Mouse (Mus musculus) embryonic fibroblast, embryonic 13.5 days (primary cell): ENCODE results near the gene Gm29776.

Experiments used
- CTCF ChIP-seq: IDR thresholded peaks from 2 replicates; pipeline ENCODE4 v1.5.1; 2011; ENCODE audit warnings: mild to moderate bottlenecking, control low read depth, low read length, moderate library complexity, borderline replicate concordance; ENCODE audit not compliant: insufficient read depth
- POLR2A ChIP-seq: IDR thresholded peaks from 2 replicates; pipeline ENCODE4 v1.6.1; 2011; ENCODE audit warnings: low read depth, mild to moderate bottlenecking, control low read depth, low read length, moderate library complexity

DNA sequence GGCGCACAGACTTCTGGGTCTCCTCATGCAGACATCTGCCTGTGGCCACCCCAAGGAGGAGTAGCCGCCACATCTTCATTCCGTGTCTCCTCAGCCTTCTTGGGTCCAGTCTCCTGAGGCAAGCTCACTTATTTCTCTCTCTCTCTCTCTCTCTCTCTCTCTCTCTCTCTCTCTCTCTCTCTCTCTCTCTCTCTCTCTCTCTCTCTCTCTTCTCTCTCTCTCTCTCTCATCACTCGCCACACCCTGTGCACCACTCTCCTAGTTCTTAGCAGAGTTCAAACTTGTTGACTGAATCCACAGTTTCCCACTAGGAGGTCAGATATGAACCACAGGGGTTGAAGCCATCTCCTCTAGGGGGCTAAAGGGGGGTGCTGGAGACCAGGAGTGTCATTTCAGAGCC lies at the start of gene Gm29776:
- TF ChIP-seq POLR2A (no peak), CTCF (no peak)
